Mouse (Mus musculus): ENCODE measurements around the gene Gatc. TPM values are rescaled to one million over a fixed set of nuclear protein-coding genes. Genes with fewer than 3 reads are reported as not detected.
A peak's percentile ranks its signal among the peaks of the same experiment; 100 is the strongest.
"Not testable (repeated sequence)": the region's sequence is repeated elsewhere in the genome, so short reads cannot be mapped to it uniquely, and the experiment has no call there.

Gatc gene
- 51.5 and 51.6 TPM in 2 replicates for polyA plus RNA-seq (2014; fragmentation: Nextera tagmentation; extraction: Ambion mirVana)

- Histone ChIP-seq H3K9me3 (ENCODE audit: control insufficient read depth, low read length) (no peaks in the 10 kb centered on the region), H3K27ac (ENCODE audit: low read depth, low read length) (peak within 1 kb of the TSS; percentile 77), H3K4me2 (ENCODE audit: low read depth, low read length, severe bottlenecking) (peak within 1 kb of the TSS; percentile 74), H3K27me3 (ENCODE audit: control insufficient read depth, insufficient read depth, low read length) (no peaks in the 10 kb centered on the region), H3K36me3 (ENCODE audit: control insufficient read depth, insufficient read depth, low read length) (peaks cover 18% of the 10 kb centered on the region; the same call in 1 of the 2 replicates), H3K4me3 (ENCODE audit: low read depth, low read length) (peak within 1 kb of the TSS; percentile 80), H3K4me1 (replicated peaks; ENCODE audit: control insufficient read depth, insufficient read depth, low read length) (peaks cover 6% of the 10 kb centered on the region), H3K9ac (ENCODE audit: low read length) (peak within 1 kb of the TSS; percentile 83)
- peak; percentile 96 for DNase-seq (ENCODE audit: low spot score)
- ATAC-seq (replicated peaks; ENCODE audit: low FRiP score), result peak; percentile 89
- WGBS, result under 1% methylated on average over 62 of the region's 62 CpGs
Observed at GRCm38 (mm10) chr5:115340577-115341313, at the start of gene Gatc, which contains the start of gene Triap1. TSS of gene Gatc (minus strand) at chr5:115341178. TSS of gene Triap1 (plus strand) at chr5:115341225.

GRCm38 (mm10) chr5:115378882-115379281 is 37.9 kb upstream of the Gatc start:
- ATAC-seq (replicated peaks; ENCODE audit: low FRiP score); H3K4me1 ChIP-seq (replicated peaks; ENCODE audit: control insufficient read depth, insufficient read depth, low read length); H3K36me3 ChIP-seq (ENCODE audit: control insufficient read depth, insufficient read depth, low read length); H3K27me3 ChIP-seq (ENCODE audit: control insufficient read depth, insufficient read depth, low read length); H3K4me3 ChIP-seq (ENCODE audit: low read depth, low read length); H3K27ac ChIP-seq (ENCODE audit: low read depth, low read length); H3K4me2 ChIP-seq (ENCODE audit: low read depth, low read length, severe bottlenecking); H3K9ac ChIP-seq (ENCODE audit: low read length); DNase-seq (ENCODE audit: low spot score); H3K9me3 ChIP-seq (ENCODE audit: control insufficient read depth, low read length): not testable (repeated sequence)
- WGBS, result 86% methylated on average over 2 of the region's 2 CpGs

- no peak for DNase-seq (ENCODE audit: low spot score)
- Histone ChIP-seq H3K27ac (ENCODE audit: low read depth, low read length) (no peak overlapping the region; the same call in 1 of the 2 replicates), H3K9me3 (ENCODE audit: control insufficient read depth, low read length) (no peaks in the 10 kb centered on the region), H3K36me3 (ENCODE audit: control insufficient read depth, insufficient read depth, low read length) (no peaks in the 10 kb centered on the region), H3K27me3 (ENCODE audit: control insufficient read depth, insufficient read depth, low read length) (no peaks in the 10 kb centered on the region), H3K4me3 (ENCODE audit: low read depth, low read length) (no peak overlapping the region), H3K4me2 (ENCODE audit: low read depth, low read length, severe bottlenecking) (no peak overlapping the region), H3K9ac (ENCODE audit: low read length) (no peak overlapping the region), H3K4me1 (replicated peaks; ENCODE audit: control insufficient read depth, insufficient read depth, low read length) (peaks cover 7% of the 10 kb centered on the region; the same call in 1 of the 2 replicates)
- no peak for ATAC-seq (replicated peaks; ENCODE audit: low FRiP score)
- 95% methylated on average over 2 of the region's 2 CpGs for WGBS
Observed at GRCm38 (mm10) chr5:115375436-115375835, 34.5 kb upstream of the Gatc start.

GRCm38 (mm10) chr5:115374204-115374820 is 33.3 kb upstream of the Gatc start:
- no peaks in the 10 kb centered on the region for H3K9me3 ChIP-seq (ENCODE audit: control insufficient read depth, low read length)
- H3K4me2 ChIP-seq (ENCODE audit: low read depth, low read length, severe bottlenecking), result peak overlapping the region; percentile 48
- H3K4me3 ChIP-seq (ENCODE audit: low read depth, low read length), result peak overlapping the region; percentile 7; the same call in 1 of the 2 replicates
- no peaks in the 10 kb centered on the region for H3K27me3 ChIP-seq (ENCODE audit: control insufficient read depth, insufficient read depth, low read length)
- peak overlapping the region; percentile 55 for H3K9ac ChIP-seq (ENCODE audit: low read length)
- H3K36me3 ChIP-seq (ENCODE audit: control insufficient read depth, insufficient read depth, low read length), result no peaks in the 10 kb centered on the region
- H3K27ac ChIP-seq (ENCODE audit: low read depth, low read length), result peak overlapping the region; percentile 85
- 11% methylated on average over 11 of the region's 11 CpGs for WGBS
- ATAC-seq (replicated peaks; ENCODE audit: low FRiP score), result no peak
- H3K4me1 ChIP-seq (replicated peaks; ENCODE audit: control insufficient read depth, insufficient read depth, low read length), result peaks cover 7% of the 10 kb centered on the region; the same call in 1 of the 2 replicates
- DNase-seq (ENCODE audit: low spot score), result no peak

GRCm38 (mm10) chr5:115373441-115374203 is 32.6 kb upstream of the Gatc start:
- Histone ChIP-seq H3K9ac (ENCODE audit: low read length) (peak overlapping the region; percentile 55), H3K4me1 (replicated peaks; ENCODE audit: control insufficient read depth, insufficient read depth, low read length) (peaks cover 7% of the 10 kb centered on the region; the same call in 1 of the 2 replicates), H3K27ac (ENCODE audit: low read depth, low read length) (peak overlapping the region; percentile 85), H3K36me3 (ENCODE audit: control insufficient read depth, insufficient read depth, low read length) (no peaks in the 10 kb centered on the region), H3K4me2 (ENCODE audit: low read depth, low read length, severe bottlenecking) (peak overlapping the region; percentile 48), H3K9me3 (ENCODE audit: control insufficient read depth, low read length) (no peaks in the 10 kb centered on the region), H3K4me3 (ENCODE audit: low read depth, low read length) (peak overlapping the region; percentile 7; the same call in 1 of the 2 replicates), H3K27me3 (ENCODE audit: control insufficient read depth, insufficient read depth, low read length) (no peaks in the 10 kb centered on the region)
- whole genome bisulfite sequencing, result 8% methylated on average over 26 of the region's 26 CpGs
- DNase-seq (ENCODE audit: low spot score), result peak; percentile 93
- peak; percentile 93 for ATAC-seq (replicated peaks; ENCODE audit: low FRiP score)

GRCm38 (mm10) chr5:115371736-115372135 is 30.8 kb upstream of the Gatc start:
- ATAC-seq (replicated peaks; ENCODE audit: low FRiP score), result no peak
- H3K27ac ChIP-seq (ENCODE audit: low read depth, low read length), result no peak overlapping the region; the same call in 1 of the 2 replicates
- no peak for DNase-seq (ENCODE audit: low spot score)
- H3K9me3 ChIP-seq (ENCODE audit: control insufficient read depth, low read length), result no peaks in the 10 kb centered on the region
- H3K27me3 ChIP-seq (ENCODE audit: control insufficient read depth, insufficient read depth, low read length), result no peaks in the 10 kb centered on the region
- H3K36me3 ChIP-seq (ENCODE audit: control insufficient read depth, insufficient read depth, low read length), result no peaks in the 10 kb centered on the region
- peaks cover 7% of the 10 kb centered on the region; the same call in 1 of the 2 replicates for H3K4me1 ChIP-seq (replicated peaks; ENCODE audit: control insufficient read depth, insufficient read depth, low read length)
- WGBS, result 58% methylated on average over 9 of the region's 9 CpGs
- H3K4me3 ChIP-seq (ENCODE audit: low read depth, low read length), result no peak overlapping the region
- no peak overlapping the region for H3K9ac ChIP-seq (ENCODE audit: low read length)
- H3K4me2 ChIP-seq (ENCODE audit: low read depth, low read length, severe bottlenecking), result no peak overlapping the region

- WGBS, result 95% methylated on average over 4 of the region's 4 CpGs
Observed at GRCm38 (mm10) chr5:115364782-115365181, 23.8 kb upstream of the Gatc start.

More at GRCm38 (mm10) chr5:115364782-115365181, 23.8 kb upstream of the Gatc start:
- DNase-seq (ENCODE audit: low spot score) (no peak), ATAC-seq (replicated peaks; ENCODE audit: low FRiP score) (no peak)
- Histone ChIP-seq H3K36me3 (ENCODE audit: control insufficient read depth, insufficient read depth, low read length) (no peaks in the 10 kb centered on the region), H3K4me1 (replicated peaks; ENCODE audit: control insufficient read depth, insufficient read depth, low read length) (peaks cover 5% of the 10 kb centered on the region; the same call in 1 of the 2 replicates), H3K27me3 (ENCODE audit: control insufficient read depth, insufficient read depth, low read length) (no peaks in the 10 kb centered on the region), H3K9ac (ENCODE audit: low read length) (no peak overlapping the region), H3K27ac (ENCODE audit: low read depth, low read length) (no peak overlapping the region), H3K4me2 (ENCODE audit: low read depth, low read length, severe bottlenecking) (no peak overlapping the region), H3K4me3 (ENCODE audit: low read depth, low read length) (no peak overlapping the region), H3K9me3 (ENCODE audit: control insufficient read depth, low read length) (no peaks in the 10 kb centered on the region)

All from forebrain, embryonic 11.5 days (tissue).